Mouse (Mus musculus): ENCODE data around the gene Ikzf3.

The Ikzf3 gene

GRCm38 (mm10) chr11:98445679-98446078, 100.2 kb downstream of the Ikzf3 start:
- DNase-seq, result no peak

- no peak for DNase-seq
Observed at GRCm38 (mm10) chr11:98445238-98445637, 100.6 kb downstream of the Ikzf3 start.

- DNase-seq, result no peak
Observed at GRCm38 (mm10) chr11:98443688-98444087, 102.1 kb downstream of the Ikzf3 start.

GRCm38 (mm10) chr11:98438331-98439158, 107.3 kb downstream of the Ikzf3 start, which contains the start of gene Mien1:
Mien1 (minus strand) TSS chr11:98438991.
- peak; percentile 96 for DNase-seq

GRCm38 (mm10) chr11:98437441-98437840, 108.4 kb downstream of the Ikzf3 start:
- DNase-seq, result no peak

- DNase-seq, result no peak
Observed at GRCm38 (mm10) chr11:98435723-98436122, 110.1 kb downstream of the Ikzf3 start.

- DNase-seq, result no peak
Observed at GRCm38 (mm10) chr11:98431743-98432502, 113.9 kb downstream of the Ikzf3 start.

- DNase-seq, result no peak
Observed at GRCm38 (mm10) chr11:98428436-98428835, 117.4 kb downstream of the Ikzf3 start.

GRCm38 (mm10) chr11:98426592-98426991, 119.2 kb downstream of the Ikzf3 start:
- no peak for DNase-seq

- DNase-seq, result no peak
Observed at GRCm38 (mm10) chr11:98418939-98419547, 126.8 kb downstream of the Ikzf3 start.

GRCm38 (mm10) chr11:98418273-98418672, 127.6 kb downstream of the Ikzf3 start:
- no peak for DNase-seq

- DNase-seq, result no peak
Observed at GRCm38 (mm10) chr11:98417074-98417473, 128.8 kb downstream of the Ikzf3 start.

Measured in thymus, postnatal 25 days (tissue).